Mouse (Mus musculus) G1E (cell line): ENCODE measurements around the gene Dock7. TPM values are rescaled to one million over a fixed set of nuclear protein-coding genes. Genes with fewer than 3 reads are reported as not detected.

Experiments used
- ATAC-seq: 2 replicates; pipeline ENCODE4 v1.8.0; 2016; ENCODE audit warnings: mild to moderate bottlenecking; ENCODE audit not compliant: insufficient number of reproducible peaks, poor library complexity, low FRiP score, severe bottlenecking; ENCODE audit errors: extremely low read depth
- DNase-seq: peaks from one replicate; pipeline ENCODE4 v3.0.0; 2012; ENCODE audit warnings: low spot score
- H3K27me3 ChIP-seq: 2 replicates; pipeline ENCODE4 v1.6.1; 2012; ENCODE audit warnings: mild to moderate bottlenecking, low read length, inconsistent platforms; ENCODE audit not compliant: insufficient read depth
- H3K36me3 ChIP-seq: replicated peaks from 2 replicates; pipeline ENCODE3; 2012; ENCODE audit warnings: mild to moderate bottlenecking, inconsistent platforms
- H3K4me1 ChIP-seq: 2 replicates; pipeline ENCODE4 v1.6.1; 2012; ENCODE audit warnings: low read depth, low read length, inconsistent platforms, mixed read lengths; ENCODE audit not compliant: insufficient read depth
- H3K4me3 ChIP-seq: 2 replicates; pipeline ENCODE4 v1.5.1; 2012; ENCODE audit warnings: low read depth, mild to moderate bottlenecking, inconsistent platforms, low read length, moderate library complexity, mixed read lengths
- H3K9me3 ChIP-seq: replicated peaks from 2 replicates; pipeline ENCODE4 v1.6.1; 2012; ENCODE audit warnings: inconsistent platforms
- GATA1 ChIP-seq: IDR thresholded peaks from 2 replicates; pipeline ENCODE4 v1.6.1; 2012; ENCODE audit warnings: borderline replicate concordance, low read length, inconsistent platforms, mixed read lengths
- polyA plus RNA-seq: library from polyadenylated mRNA; stranded (reverse); fragments of >175 nt; gene quantifications from 2 replicates; pipeline ENCODE4 v1.2.3, GENCODE M21; 2012
- total RNA-seq, 2 experiments: library from RNA; stranded (forward) in 1 of 2; stranded (reverse) in 1 of 2; fragments of 200-1000 nt in 1 of 2; fragments of >200 nt in 1 of 2; fragmentation: Nextera tagmentation in 1 of 2; gene quantifications; 2 replicates each; pipeline ENCODE4 v1.2.3; 2014 to 2017

The Dock7 gene
- total and polyA plus RNA-seq, 3 experiments = 1.9 TPM; not detected in 2

DNA sequence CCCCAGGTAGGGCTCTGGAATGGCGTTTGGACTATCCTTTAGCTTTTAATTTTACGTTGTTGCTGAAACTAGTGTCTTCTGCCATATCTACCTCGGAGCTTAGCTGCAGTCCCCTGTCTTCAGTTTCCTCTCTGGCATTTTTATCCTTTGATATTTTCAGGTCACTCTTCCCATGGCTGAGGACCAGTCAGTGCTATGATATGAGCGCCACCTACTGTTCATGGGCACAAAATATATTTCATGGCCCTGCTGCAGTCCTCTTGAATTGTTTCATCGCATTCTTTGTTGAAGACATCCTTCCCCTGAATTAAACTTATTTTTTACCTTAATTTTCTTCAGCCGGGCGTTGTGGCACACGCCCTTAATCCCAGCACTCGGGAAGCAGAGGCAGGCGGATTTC is 233.6 kb downstream of the Dock7 start:
- no peaks in the 10 kb centered on the region for H3K36me3 ChIP-seq
- no peak overlapping the region for H3K4me3 ChIP-seq
- no peaks in the 10 kb centered on the region for H3K4me1 ChIP-seq
- H3K9me3 ChIP-seq = 0 out of 2 replicates have a peak, but pooled peaks cover 2% of the 10 kb centered on the region
- DNase-seq (no peak), ATAC-seq (no peak)
- no peak for TF ChIP-seq GATA1
- H3K27me3 ChIP-seq = no peaks in the 10 kb centered on the region

Other genes starting within 250 kb of the Dock7 start
- 185 and 231 TPM in 2 replicates for gene Usp1, start 197.1 kb downstream of the Dock7 start, total RNA-seq (2014; fragmentation: Nextera tagmentation)
- gene Usp1, start 197.1 kb downstream of the Dock7 start, total RNA-seq (2017) = 137 and 138 TPM in 2 replicates
- gene Usp1, start 197.1 kb downstream of the Dock7 start, polyA plus RNA-seq = 562 and 786 TPM in 2 replicates
- not detected in 2 replicates for gene Angptl3, start 90.0 kb downstream of the Dock7 start, total RNA-seq (2014; fragmentation: Nextera tagmentation)
- gene Angptl3, start 90.0 kb downstream of the Dock7 start, total RNA-seq (2017) = 0.05 and 0.29 TPM in 2 replicates
- not detected in 2 replicates for gene Angptl3, start 90.0 kb downstream of the Dock7 start, polyA plus RNA-seq
- 0.24 TPM in 1 of 2 replicates, not detected in the other for gene Atg4c, start 73.0 kb upstream of the Dock7 start, total RNA-seq (2014; fragmentation: Nextera tagmentation)
- not detected in 2 replicates for gene Atg4c, start 73.0 kb upstream of the Dock7 start, total RNA-seq (2017)
- gene Atg4c, start 73.0 kb upstream of the Dock7 start, polyA plus RNA-seq = not detected in 2 replicates
- not detected in 2 replicates for gene Gm12689, start 175.0 kb upstream of the Dock7 start, total RNA-seq (2014; fragmentation: Nextera tagmentation)
- 0.12 TPM in 1 of 2 replicates, not detected in the other for gene Gm12689, start 175.0 kb upstream of the Dock7 start, total RNA-seq (2017)
- gene Gm12689, start 175.0 kb upstream of the Dock7 start, polyA plus RNA-seq = not detected in 2 replicates